Mouse (Mus musculus) liver, embryonic 14.5 days (tissue): ENCODE measurements around the gene Amer2. TPM values are rescaled to one million over a fixed set of nuclear protein-coding genes. Genes with fewer than 3 reads are reported as not detected.
"Not testable (repeated sequence)": the region's sequence is repeated elsewhere in the genome, so short reads cannot be mapped to it uniquely, and the experiment has no call there.

Source experiments
- ATAC-seq: fragments of 200-750 bp; cut with Nextera tagmentation; 2 replicates; pipeline ENCODE4 v1.8.0; 2017; ENCODE audit warnings: moderate number of reproducible peaks, mild to moderate bottlenecking, moderate library complexity; ENCODE audit not compliant: insufficient read depth
- DNase-seq, 3 experiments: peaks; one replicate each; pipeline ENCODE4 v3.0.0-alpha.2; 2012 to 2013; ENCODE audit warnings: low read depth in 3 of 3, low spot score in 3 of 3
- H3K27ac ChIP-seq: fragments of 300-500 bp; sonication (generic); 2 replicates; pipeline ENCODE4 v1.5.1; 2014; ENCODE audit warnings: moderate library complexity, mild to moderate bottlenecking, control low read depth, inconsistent platforms
- H3K27me3 ChIP-seq: fragments of 300-500 bp; sonication (generic); 2 replicates; pipeline ENCODE4 v1.6.1; 2014; ENCODE audit warnings: mild to moderate bottlenecking, low read length, moderate library complexity; ENCODE audit not compliant: control insufficient read depth, insufficient read depth
- H3K36me3 ChIP-seq: fragments of 300-500 bp; sonication (generic); replicated peaks from 2 replicates; pipeline ENCODE4 v1.6.1; 2014; ENCODE audit warnings: low read depth; ENCODE audit not compliant: control insufficient read depth, insufficient read depth
- H3K4me1 ChIP-seq, 2 experiments: fragments of 200-500 bp in 1 of 2; fragments of 300-500 bp in 1 of 2; sonication (generic) in 1 of 2; replicated peaks; 2 replicates each; pipeline ENCODE4 v1.6.1; 2012 to 2014; ENCODE audit warnings: antibody characterized with exemption in 1 of 2, inconsistent platforms in 1 of 2, low read length in 1 of 2; ENCODE audit not compliant: control insufficient read depth in 2 of 2, insufficient read depth in 2 of 2
- H3K4me2 ChIP-seq: fragments of 300-500 bp; sonication (generic); 2 replicates; pipeline ENCODE4 v1.6.1; 2014; ENCODE audit warnings: low read depth, mild to moderate bottlenecking, control low read depth, moderate library complexity
- H3K4me3 ChIP-seq, 2 experiments: fragments of 200-500 bp in 1 of 2; fragments of 300-500 bp in 1 of 2; sonication (generic) in 1 of 2; 2 replicates each; pipeline ENCODE4 v1.5.1; 2012 to 2014; ENCODE audit warnings: low read depth in 2 of 2, low read length in 2 of 2, mild to moderate bottlenecking in 2 of 2, control low read depth in 1 of 2, inconsistent platforms in 1 of 2, moderate library complexity in 1 of 2; ENCODE audit not compliant: insufficient read depth in 1 of 2
- H3K9ac ChIP-seq: fragments of 300-500 bp; sonication (generic); replicated peaks from 2 replicates; pipeline ENCODE4 v1.6.1; 2014; ENCODE audit warnings: mild to moderate bottlenecking, control low read depth, moderate library complexity
- H3K9me3 ChIP-seq: fragments of 300-500 bp; sonication (generic); 2 replicates; pipeline ENCODE4 v1.6.1; 2016; ENCODE audit warnings: low read length, mixed read lengths; ENCODE audit not compliant: control insufficient read depth
- CTCF ChIP-seq: IDR thresholded peaks from 2 replicates; pipeline ENCODE4 v1.5.1; 2016; ENCODE audit warnings: antibody characterized with exemption, low read depth, control low read depth
- EP300 ChIP-seq: IDR thresholded peaks from 2 replicates; pipeline ENCODE4 v1.6.1; 2016; ENCODE audit warnings: antibody characterized with exemption, low read depth
- WGBS: fragments of 180-500 bp; shearing (Covaris S2); extraction: QIAGEN DNeasy Blood & Tissue Kit; methylation state at CpG from one replicate; pipeline ENCODE4 v1.1.7; 2014; ENCODE audit not compliant: insufficient replicate concordance; 5-methylcytosine and 5-hydroxymethylcytosine counted together
- polyA plus RNA-seq, 2 experiments: library from polyadenylated mRNA; depleted of rRNA in 1 of 2; stranded (reverse) in 1 of 2; unstranded in 1 of 2; fragments of >200 nt; fragmentation: Nextera tagmentation in 1 of 2; extraction: Ambion mirVana in 1 of 2; gene quantifications; 2 replicates each; pipeline versions ENCODE4 v1.2.1 to v1.2.3; 2012 to 2014

The Amer2 gene
- 0.17 and 0.18 TPM in 2 replicates for polyA plus RNA-seq (2012; rRNA removed)
- 0.15 and 0.23 TPM in 2 replicates for polyA plus RNA-seq (2014; fragmentation: Nextera tagmentation; extraction: Ambion mirVana)

DNA sequence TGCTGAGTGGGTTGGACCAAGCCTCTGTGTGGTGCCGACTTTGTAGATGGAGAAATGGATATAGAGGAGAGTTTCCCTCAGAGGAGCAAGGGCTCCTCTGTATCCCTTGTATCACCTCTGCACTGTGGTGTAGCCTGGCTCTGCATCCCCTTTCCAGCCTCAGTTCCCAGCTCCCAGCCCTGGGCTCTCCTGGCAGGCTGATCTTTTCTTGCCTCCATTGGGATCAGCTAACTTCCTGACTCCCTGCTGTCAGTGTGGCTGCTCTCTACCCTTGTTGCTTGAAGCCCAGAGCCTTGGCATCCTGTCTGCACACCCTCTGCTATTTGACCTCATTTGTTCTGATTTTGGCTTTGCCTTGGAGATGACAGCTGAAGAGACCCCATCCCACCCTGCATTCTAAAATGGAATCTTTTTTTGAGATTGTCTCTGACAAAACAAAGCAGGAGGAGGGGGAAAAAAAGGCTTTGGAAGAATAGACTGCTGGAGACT lies at the start of gene Amer2:
Amer2 (plus strand) TSS at position 439 of the 489 bp plus-strand sequence.
- H3K9me3 ChIP-seq, result no peaks in the 10 kb centered on the region
- DNase-seq (no peak), ATAC-seq (no peak)
- peaks cover 11% of the 10 kb centered on the region for H3K27me3 ChIP-seq
- H3K9ac ChIP-seq, result no peak within 1 kb of the TSS
- no peak within 1 kb of the TSS for H3K27ac ChIP-seq
- H3K4me2 ChIP-seq, result no peak within 1 kb of the TSS
- 36% methylated on average over 1 of the region's 1 CpGs for WGBS
- no peaks in the 10 kb centered on the region for H3K4me1 ChIP-seq
- H3K4me3 ChIP-seq, result no peak within 1 kb of the TSS
- TF ChIP-seq CTCF (no peak), EP300 (no peak)
- no peaks in the 10 kb centered on the region for H3K36me3 ChIP-seq

DNA sequence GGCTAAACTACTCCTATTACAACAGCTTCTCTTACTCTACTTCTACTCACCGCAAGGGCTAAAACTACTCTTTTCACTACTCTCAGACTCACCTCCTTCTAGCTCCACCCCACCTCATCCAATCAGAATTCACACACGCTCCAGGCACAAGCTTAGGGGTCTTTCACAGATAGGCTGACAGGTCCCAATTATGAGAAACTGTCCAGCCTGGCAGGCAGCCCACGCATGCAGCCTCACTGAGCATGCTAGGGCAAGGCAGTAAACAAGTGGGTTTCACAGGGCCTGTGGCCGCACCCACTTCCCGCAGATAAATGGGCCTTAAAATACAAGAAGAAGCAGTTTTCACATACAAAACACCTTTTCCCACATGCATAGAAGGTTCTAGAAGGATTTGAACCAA lies 33.1 kb upstream of the Amer2 start:
- not testable (repeated sequence) for H3K27ac ChIP-seq, H3K36me3 ChIP-seq, H3K27me3 ChIP-seq, ATAC-seq, H3K9me3 ChIP-seq, H3K4me3 ChIP-seq, H3K4me1 ChIP-seq, H3K9ac ChIP-seq, DNase-seq, H3K4me2 ChIP-seq
- 59% methylated on average over 5 of the region's 5 CpGs for WGBS

DNA sequence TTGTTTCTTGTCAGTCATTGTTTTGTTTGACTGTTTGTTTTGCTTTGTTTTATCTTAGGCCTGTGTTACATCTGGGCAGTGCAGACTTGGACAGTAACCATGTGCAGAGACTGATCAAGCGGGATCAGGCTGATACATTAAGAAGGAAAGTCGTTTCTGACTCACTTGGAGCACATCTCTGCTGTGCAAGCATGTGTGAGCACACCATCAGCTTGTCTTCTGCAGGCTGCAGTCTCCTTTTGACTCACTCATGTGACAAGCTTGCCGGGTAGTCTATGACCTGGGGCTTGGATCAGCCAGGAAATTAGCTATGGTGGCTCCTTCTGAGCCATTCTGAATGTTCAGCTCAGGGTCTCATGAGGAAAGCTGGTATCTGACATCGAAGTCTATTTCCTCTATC lies 32.5 kb upstream of the Amer2 start:
- DNase-seq, result no peak
- H3K4me3 ChIP-seq, result no peak overlapping the region
- H3K36me3 ChIP-seq, result no peaks in the 10 kb centered on the region
- ATAC-seq, result no peak
- TF ChIP-seq CTCF, result no peak
- no peak for TF ChIP-seq EP300
- no peak overlapping the region for H3K27ac ChIP-seq
- H3K4me2 ChIP-seq, result no peak overlapping the region
- H3K9ac ChIP-seq, result no peak overlapping the region
- no peaks in the 10 kb centered on the region for H3K4me1 ChIP-seq
- H3K9me3 ChIP-seq, result no peaks in the 10 kb centered on the region
- H3K27me3 ChIP-seq, result no peaks in the 10 kb centered on the region
- 57% methylated on average over 4 of the region's 4 CpGs for WGBS

DNA sequence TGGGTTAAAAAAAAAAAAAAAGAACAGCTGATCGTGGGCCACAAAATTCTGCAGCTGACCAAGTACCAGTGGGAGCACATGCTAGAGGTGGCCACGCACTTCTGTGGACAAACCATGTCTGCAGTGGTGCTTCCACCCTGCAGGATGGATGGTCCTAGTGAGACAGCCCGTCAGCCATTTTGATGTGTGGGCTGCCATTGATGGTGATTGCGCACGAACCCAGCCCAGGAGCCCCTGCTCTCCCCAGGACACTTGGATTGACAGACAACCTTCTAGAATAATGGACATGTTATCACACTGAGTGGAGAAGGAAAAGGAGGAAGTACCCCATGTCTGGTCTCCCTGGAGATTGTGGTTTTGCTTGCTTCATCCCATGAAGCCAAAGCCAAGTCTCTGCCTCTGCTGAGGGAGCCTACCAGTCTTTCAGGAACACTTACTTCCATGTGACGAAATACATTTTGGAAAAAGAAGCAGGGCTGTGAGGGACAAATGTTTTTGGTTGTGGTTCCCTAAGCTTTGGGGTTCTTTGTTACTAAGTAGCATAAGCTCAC lies 27.7 kb upstream of the Amer2 start:
- WGBS, result 58% methylated on average over 6 of the region's 6 CpGs
- TF ChIP-seq CTCF, result no peak
- TF ChIP-seq EP300, result no peak
- no peak for DNase-seq

DNA sequence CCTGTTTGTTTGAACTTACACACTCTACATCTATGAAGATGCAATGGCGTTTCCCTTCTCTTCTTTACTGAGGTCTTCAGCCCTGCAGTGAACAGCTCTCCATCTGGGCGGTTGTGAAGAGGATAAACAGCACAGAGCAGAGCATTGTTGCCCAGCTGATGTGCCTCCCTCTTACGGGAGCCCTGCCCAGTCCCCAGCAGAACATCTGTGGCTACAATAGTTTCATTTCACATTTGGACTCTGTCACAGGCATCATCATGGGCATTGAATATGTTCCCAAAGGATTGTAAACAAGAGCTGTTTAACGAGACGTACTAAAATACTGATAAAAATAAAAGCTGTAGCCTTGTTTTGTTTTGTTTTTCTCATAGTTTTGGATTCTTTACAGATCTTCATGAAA lies 14.7 kb upstream of the Amer2 start:
- Histone ChIP-seq H3K4me2 (no peak overlapping the region), H3K9ac (no peak overlapping the region), H3K36me3 (no peaks in the 10 kb centered on the region), H3K27ac (no peak overlapping the region), H3K4me3 (no peak overlapping the region), H3K4me1 (no peaks in the 10 kb centered on the region), H3K27me3 (no peaks in the 10 kb centered on the region), H3K9me3 (no peaks in the 10 kb centered on the region)
- DNase-seq (no peak), ATAC-seq (no peak)
- no peak for TF ChIP-seq EP300
- no peak for TF ChIP-seq CTCF
- WGBS, result 58% methylated on average over 5 of the region's 5 CpGs

More for the DNA sequence above, 27.7 kb upstream of the Amer2 start:
- Histone ChIP-seq H3K27me3 (no peaks in the 10 kb centered on the region), H3K4me3 (no peak overlapping the region), H3K36me3 (no peaks in the 10 kb centered on the region), H3K4me1 (no peaks in the 10 kb centered on the region), H3K9ac (no peak overlapping the region), H3K9me3 (no peaks in the 10 kb centered on the region), H3K4me2 (no peak overlapping the region), H3K27ac (no peak overlapping the region)
- no peak for ATAC-seq
